Mouse (Mus musculus) 3134 (cell line): ENCODE results near the gene Ap5b1.
A peak's percentile ranks its signal among the peaks of the same experiment; 100 is the strongest.

Experiments
- DNase-seq: peaks from one replicate; pipeline ENCODE4 v3.0.0-alpha.2; 2011; ENCODE audit warnings: low spot score; ENCODE audit not compliant: insufficient read length; ENCODE audit errors: extremely low read depth

Gene Ap5b1

DNA sequence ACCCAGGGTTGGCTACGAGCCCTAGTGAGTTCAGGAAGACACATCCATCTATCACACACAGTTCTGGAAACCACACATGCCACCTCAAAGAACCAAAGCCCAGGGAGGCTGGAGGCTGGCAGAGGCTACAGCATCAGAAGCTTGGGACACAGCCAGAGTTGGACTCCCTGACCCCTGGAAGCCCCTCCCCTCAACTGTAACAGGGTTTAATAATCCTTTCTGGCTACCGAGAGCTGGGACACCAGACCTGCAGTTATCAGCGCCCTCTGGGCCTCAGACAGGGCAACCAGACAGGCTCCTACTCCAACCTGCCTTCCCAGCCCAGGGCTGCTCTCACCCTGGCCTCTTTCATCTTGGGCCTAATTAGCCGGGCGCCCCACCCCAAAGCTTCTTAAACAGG, 1.5 kb upstream of the Ap5b1 start:
- no peak for DNase-seq

DNA sequence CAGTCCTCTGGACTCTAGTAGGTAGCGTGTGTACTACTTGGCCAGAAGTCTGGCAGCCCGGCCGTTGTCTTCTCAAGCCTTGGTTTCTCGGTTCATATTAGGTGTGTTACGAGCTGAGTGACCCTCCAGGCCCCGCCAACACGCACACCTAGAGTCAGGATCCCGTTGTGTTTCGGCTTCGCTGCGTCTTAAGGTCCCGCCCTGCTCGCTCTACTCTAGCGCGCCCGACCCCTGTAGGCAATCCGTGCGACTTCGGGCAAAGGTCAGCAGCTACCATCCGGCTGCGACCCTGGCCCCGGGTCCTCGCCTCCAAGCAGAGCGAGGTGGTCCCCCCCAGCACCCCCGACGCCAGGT, 668 bp upstream of the Ap5b1 start:
- DNase-seq: no peak

DNA sequence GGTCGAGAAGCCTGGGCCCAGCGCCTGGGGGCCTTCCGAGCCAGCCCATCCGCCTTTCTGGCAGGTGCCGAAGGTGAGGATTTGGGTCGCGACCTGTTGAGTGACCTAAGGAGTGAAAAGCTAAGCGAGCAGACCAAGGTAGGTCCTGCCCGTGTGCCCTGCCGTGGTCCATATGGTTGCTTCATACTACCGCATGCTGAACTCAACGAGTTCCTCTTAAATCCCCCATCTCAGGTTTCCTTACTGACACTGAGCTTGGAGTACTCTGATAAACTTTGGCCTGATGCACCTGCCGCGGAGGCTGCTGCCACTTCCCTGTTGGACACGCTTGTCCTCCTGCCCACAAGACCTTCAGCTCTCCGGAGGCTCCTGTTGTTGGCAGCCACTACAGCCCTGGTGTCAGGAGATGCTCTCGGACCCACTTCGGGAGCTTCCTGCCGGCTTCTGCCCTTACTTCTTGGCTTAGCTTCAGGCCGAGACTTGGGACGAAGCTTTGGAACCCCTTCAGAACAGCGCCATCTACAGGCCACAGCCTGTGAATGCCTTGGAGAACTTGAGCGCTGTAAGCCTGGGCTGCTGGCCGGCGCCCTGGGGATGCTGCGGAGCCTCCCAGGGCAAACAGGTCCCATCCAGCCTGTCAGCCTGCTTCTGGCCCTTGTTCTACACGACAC, 780 bp downstream of the Ap5b1 start:
- DNase-seq: peak; percentile 85

DNA sequence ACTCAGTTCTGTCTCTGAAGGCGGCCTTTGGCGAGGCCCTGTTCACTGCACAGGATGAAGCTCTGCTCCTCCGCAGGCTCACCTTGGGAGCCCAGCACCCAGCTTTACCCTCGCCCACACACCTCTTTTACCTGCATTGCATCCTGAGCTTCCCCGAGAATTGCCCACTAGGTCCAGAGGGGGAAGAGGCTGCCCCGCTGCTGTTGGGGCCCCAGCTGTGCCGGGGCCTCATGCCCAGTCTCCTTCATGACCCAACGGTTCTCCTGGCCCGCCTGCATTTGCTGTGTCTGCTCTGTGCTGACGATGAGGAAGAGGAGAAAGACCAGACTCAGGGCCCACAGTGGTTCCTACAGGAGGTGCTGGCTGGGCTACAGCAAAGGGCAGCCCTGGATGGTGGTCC, 1.7 kb downstream of the Ap5b1 start:
- DNase-seq: no peak

DNA sequence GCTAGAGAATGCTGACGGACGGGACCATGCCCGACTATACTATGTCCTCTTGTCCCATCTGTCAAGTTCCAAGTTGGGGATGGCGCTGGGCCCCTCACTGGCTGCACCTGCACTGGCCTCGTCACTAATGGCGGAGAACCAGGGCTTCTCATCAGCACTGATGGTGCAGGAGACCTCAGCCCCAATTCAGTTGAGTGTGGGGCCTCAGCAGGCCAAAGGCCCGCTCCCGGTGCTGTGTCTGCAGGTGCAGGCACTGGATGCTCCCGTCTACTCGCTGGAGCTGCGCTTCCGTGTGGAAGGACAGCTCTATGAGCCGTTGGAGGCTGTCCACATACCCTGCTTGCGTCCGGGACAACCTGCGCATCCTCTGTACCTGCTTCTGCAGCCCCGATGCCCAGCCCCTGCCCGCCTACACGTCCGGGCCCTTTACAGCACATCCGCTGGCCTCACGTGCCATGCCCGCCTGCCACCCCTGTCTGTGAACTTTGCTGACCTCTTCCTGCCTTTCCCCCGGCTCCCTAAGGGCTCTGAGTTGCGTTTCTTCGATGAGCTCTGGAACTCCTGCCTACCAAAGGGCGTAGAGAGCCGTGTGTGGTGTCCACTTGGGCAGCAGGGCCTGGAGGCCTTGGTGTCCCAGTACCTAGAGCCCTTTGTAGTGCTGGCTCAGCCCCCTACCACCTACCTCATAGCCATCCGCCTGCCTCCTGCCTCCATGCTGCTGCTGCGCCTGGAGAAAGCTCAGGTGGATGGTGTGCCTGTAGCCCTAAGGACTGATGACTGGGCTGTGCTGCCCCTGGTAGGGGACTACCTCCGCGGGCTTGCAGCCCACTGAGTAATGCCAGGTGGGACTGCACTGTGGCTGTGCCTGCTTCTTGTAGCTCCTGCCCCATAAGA, 2.8 kb downstream of the Ap5b1 start:
- DNase-seq: no peak

DNA sequence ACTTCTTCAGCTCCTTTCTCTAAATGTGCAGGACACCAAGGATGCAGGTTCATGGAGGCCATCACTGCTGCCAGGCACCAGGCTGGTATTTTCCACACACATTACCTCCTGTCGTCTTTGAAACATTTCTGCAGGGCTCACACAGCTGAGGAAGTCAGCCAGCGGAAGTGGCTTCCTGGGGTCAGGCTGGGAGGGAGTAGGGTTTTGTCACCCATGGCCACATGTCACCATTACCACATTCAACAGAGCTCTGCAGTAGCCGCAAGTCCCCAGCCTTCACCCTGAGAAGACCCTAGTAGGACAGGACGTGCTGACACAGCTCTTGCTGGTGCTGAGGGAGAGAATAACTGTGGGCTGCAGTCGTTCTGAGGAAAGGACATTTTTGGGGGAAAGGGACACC, 4.0 kb downstream of the Ap5b1 start:
- DNase-seq: peak; percentile 52

DNA sequence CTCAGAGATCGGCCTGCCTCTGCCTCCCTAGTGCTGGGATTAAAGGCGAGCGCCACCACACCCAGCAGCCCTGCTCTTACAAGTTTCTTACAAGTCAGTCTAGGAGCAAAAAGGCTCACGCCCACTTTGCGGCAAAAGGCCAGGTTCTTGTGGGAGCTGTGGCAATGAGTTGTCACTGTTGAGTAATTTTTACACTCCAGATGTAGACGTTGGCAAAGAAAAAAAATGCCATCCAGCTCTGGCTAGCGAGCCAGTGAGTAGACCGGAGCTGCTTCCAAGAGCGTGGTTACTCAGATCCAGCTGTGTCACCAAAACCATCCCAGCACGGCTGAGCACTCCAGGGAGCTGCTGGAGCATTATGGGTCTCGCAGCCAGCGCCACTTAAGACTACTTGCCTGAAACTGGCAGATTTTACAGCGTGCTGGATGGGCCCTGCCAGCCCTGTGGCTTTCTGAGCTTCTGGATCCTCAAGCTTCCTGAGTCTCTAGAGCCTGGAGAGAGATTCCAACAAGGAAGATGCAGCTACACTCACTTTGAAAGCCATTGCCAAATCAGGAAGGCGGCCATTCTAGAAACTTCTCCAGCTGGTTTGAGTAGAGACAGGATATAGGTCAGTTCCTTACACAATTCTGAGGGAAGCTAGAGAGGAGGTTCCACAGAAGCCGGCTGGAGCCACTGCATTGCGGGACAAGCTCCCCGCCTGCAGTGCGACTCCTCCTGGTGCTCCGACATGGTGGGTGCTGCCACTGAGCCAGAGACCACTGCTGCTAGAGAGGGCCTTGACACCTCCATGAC, 4.7 kb downstream of the Ap5b1 start:
- peak; percentile 91 for DNase-seq

DNA sequence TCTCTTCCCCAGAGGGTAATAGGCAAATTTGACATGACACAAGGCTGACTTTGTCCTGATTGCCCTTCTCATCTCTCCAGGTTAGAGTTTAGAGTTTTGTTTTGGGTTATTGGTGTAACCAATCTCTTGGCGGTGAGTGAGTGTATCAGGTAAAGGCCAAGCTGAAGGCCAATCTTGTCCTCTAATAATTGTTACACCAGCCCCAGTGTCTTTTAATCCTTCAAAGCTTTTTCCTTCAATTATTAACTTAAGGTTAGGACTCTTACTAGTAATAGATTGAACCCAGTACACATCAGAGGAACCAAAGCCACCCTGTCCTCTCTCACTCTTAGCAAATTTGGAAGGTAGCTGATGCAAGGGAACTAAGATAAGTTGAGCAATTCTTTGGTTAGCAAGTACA, 7.5 kb downstream of the Ap5b1 start:
- no peak for DNase-seq

DNA sequence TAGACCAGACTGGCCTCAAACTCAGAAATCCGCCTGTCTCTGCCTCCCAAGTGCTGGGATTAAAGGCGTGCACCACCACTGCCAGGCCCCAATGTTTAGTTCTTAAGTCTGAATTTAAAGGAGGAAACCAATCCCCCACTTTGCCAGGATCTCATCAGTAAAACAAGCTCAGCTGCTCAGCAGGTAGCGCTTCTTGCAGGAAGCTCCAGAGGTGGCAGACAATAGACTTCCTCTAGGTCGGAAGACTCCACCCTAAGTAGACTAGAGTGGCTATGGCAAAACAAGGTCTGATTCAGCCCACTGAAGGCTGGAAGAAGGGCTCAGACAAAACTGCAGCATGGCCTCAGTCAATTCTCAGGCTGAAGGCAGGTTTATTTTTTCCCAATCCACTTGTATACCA, 12.1 kb downstream of the Ap5b1 start:
- DNase-seq: no peak

DNA sequence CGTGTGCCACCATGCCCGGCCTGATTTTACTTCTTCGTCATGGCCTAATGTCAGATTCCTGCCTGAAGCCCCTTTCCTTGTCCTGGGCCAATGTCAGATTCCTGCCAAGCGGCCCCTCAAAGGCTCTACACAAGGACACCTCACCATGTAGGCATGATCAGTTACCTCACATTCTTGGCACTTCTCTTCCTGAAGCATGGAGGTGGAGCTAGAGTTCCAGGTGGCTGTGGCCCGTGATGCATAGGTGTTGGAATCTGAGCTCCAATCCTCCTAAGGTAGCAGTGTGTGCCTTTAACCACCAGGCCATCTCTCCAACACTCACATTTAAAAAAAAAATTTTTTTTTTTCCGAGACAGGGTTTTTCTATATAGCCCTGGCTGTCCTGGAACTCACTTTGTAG, 13.0 kb downstream of the Ap5b1 start:
- DNase-seq: no peak

DNA sequence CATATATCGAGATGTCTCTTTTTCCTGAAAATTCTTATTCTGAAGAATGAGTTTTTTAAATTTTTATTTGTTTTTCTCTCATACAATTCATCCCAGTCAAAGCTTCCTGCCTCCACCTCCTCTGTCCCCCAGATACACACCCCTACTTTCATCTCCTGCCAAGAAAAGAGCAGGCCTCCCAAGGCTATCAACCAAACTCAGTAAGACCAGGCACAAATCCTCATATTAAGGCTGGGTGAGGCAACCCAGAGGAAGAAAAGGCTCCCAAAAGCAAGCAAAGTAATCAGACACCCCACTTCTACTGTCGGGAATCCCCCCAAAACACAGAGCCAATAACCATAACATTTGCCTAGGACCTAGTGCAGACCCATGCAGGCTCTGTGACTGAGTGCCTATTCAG, 14.2 kb downstream of the Ap5b1 start:
- DNase-seq: no peak

DNA sequence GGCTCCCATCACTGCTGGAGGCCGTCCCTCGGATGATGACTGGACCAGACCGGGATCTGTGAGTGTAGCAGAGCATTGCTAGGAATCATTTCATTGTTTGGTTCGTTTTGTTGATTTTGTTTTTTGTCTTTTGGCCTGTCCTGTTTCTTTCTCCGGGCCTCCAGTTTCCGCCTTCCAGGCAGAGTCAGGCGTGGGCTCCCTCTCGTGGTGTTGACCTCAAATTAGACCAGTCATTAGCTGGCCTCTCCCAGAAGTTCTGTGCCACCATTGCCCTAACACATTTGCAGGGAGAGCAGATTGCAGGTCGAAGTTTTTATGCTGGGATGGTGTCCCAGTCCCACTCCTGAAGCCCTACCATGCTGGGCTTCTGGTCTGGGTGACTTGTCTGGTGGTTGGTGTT, 21.3 kb downstream of the Ap5b1 start:
- DNase-seq: no peak

DNA sequence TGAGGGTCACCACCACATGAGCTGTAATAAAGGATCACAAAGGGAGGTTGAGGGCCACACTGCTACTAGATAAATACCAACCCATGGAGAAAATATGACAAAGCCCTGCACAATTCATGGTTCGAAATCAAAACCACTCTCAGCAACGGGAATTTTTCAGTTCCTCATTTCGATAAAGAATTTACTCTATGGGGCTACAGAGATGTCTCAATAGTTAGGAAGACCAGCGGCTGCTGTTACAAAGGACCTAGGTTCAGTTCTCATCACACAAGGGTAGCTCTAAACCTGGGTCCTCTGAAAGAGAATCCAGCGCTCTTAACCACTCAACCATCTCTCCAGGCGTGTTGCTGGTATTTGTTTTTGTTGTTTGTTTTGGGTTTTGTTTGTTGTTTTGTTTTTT, 24.1 kb downstream of the Ap5b1 start:
- DNase-seq: no peak

DNA sequence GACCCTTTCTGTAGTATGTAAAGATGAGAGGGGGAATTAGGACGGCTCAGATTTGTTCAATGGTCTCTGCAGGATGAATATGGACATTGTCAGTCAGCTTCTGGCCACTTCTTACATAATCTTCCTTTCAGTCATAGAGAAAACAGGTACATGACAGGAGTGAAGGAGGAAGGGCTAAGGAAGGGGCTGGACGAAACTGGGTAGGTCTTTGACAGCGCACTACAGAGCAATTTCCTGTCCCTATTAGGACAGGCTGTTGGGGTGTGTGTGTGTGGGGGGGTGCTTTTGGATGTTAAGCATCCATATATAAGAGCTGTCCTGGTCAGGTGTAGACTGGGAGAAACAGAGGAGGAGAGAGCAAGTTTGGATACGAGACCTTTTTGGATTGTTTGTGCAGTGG, 31.4 kb downstream of the Ap5b1 start:
- DNase-seq: no peak

DNA sequence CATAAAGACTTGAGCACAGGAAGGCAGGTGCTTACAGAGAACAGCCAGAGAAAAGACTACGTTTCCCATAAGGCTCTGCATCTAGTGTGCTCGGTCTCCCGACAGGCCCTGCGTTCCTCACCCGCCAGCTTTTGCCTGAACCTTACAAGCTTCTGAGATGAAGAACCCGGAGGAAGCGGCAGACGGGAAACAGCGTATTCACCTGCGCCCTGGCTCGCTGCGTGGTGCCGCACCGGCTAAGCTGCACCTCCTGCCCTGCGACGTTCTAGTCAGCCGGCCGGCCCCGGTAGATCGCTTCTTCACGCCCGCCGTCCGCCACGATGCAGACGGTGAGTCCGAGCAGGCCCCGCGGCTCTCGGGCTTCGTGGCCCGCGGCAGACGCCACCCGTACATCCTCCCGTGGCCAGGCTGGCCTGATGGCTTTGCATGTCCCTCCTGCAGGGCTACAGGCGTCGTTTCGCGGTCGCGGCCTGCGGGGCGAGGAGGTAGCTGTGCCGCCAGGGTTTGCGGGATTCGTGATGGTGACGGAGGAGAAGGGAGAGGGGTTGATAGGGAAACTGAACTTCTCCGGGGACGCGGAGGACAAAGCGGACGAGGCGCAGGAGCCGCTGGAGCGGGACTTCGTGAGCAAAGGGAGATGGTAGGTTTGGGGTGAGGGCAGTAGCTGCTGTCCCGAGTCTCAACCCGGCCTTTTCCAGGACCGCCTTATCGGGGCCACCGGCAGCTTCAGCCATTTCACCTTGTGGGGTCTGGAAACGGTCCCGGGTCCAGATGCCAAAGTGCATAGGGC, 34.1 kb downstream of the Ap5b1 start, which contains the start of gene Rnaseh2c:
Rnaseh2c (plus strand) TSS at position 122 of the 790 bp plus-strand sequence.
- peak; percentile 82 for DNase-seq

DNA sequence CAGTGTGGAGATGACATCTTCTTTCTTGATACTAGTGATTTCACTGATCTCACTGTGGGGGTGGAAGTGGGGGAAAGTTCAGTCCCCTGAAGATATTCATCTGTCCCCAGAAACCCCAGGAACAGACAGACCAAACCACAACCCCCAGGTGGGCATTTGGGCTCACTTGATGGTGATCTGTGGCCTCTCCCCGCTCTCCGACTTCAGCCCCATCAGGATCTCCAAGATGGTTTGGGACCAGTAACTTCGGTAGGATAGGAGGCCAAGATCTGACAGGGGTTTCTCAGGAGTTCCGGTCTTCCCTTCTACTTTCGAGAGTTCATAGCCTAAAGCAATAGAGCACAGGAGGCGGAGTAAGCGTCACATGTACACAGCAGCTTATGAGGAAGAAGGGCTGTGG, 35.8 kb downstream of the Ap5b1 start:
- DNase-seq: no peak

DNA sequence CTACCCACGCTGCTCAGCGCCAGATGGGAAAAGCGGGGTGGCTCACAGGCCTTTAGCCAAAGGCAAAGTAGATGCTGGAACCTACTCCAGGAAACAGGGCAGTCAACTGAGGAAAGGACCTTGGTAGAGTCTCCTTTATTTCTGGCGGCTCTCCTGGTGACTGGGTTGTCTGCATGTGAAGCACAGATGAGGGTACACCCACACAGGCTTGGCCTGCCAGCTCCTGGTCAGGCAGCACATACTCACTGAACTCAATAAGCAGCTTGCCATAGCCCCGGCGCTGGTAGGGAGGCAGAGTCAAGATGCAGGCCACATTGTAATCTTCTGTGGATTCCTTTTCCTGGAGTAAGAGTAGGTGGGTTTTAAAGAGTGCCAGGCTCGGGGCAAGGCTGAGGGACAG, 37.3 kb downstream of the Ap5b1 start:
- DNase-seq: no peak

DNA sequence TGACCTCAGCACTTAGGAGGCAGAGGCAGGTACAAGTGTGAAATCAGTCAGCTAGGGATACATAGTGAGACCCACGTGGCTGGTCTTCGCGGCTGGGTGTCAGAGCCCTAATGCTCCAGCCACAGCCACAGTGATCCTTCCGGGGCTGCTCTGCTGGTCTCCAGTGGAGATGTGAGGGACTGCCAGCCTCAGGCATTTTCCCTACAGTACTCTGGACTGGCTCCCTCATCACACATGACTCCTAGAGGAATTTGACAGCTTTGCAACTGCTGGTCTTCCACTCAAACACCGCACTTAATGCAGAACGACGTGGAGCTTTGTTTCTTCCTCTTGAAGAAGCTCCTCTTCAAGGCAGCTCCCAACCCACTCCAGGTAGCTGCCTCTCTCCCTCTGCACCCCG, 38.4 kb downstream of the Ap5b1 start:
- no peak for DNase-seq

DNA sequence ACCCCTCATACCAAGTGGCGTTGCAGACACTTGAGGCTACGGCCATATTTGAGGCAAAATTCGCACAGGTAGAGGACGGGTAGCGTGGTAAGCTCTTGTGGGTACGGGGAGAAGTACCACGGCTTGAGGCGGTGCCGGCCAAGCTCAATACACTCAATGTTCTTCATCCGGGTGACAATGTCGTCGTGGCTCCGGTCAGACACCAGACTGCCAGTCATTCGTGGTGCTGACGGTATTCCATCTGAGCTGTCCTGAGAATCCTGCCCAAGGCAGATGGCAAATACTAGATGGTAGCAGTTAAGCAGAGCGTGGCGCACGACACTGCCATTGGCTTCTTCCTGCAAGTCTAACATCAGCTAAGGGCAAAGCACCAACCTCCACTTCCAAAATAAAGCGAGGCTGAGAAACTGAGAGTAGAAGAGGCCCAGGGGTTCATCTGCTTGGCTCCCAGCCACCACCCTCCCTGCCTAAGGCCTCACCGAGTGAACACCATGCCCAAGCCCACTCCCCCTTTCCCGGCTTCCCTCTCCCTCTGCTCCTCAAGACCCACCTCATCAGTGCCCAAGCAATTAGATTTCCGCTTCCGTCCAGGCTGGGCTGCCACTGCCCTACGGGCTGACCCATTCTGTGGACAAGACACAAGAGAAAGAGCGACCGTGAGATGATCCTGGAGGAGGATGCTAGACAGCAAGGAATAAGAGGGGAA, 40.0 kb downstream of the Ap5b1 start:
- no peak for DNase-seq

DNA sequence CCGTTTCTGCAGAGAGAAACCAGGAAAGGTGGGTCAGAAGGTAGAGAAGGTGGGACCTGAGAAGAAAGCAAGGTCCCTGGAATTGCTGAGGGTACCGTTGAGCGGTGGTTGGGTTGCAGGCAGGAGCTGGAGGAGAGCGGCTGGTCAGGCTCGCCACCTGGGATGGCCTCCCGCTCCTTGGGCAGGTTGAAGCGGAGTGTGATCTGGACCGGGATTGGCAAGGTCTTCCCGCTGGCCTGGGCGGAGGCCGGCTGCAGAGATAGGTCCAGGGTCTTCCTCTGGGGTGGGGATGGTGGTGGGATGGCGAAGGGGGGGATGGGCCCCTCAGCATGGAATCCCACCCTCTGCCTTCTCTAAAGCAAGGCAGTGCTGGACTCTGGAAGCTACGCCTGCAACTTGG, 40.9 kb downstream of the Ap5b1 start:
- no peak for DNase-seq
